Mouse (Mus musculus): Measurements from ENCODE around the gene Gm815.

Gm815 gene

GRCm38 (mm10) chr19:26877180-26877775 is 8.4 kb upstream of the Gm815 start:
- DNase-seq (ENCODE audit: low spot score in 2 of 2): no peak

- no peak for DNase-seq (ENCODE audit: low spot score in 2 of 2)
Observed at GRCm38 (mm10) chr19:26879856-26880255, 5.8 kb upstream of the Gm815 start.

- no peak for DNase-seq (ENCODE audit: low spot score in 2 of 2)
Observed at GRCm38 (mm10) chr19:26881866-26882427, 3.7 kb upstream of the Gm815 start.

GRCm38 (mm10) chr19:26888171-26888570 is 2.5 kb downstream of the Gm815 start:
- no peak for DNase-seq (ENCODE audit: low spot score in 2 of 2)

- DNase-seq (ENCODE audit: low spot score in 2 of 2): no peak
Observed at GRCm38 (mm10) chr19:26891306-26891964, 5.8 kb downstream of the Gm815 start.

GRCm38 (mm10) chr19:26892861-26893260 is 7.2 kb downstream of the Gm815 start:
- no peak for DNase-seq (ENCODE audit: low spot score in 2 of 2)

- DNase-seq (ENCODE audit: low spot score in 2 of 2): no peak
Observed at GRCm38 (mm10) chr19:26902162-26902561, 16.5 kb downstream of the Gm815 start.

- no peak for DNase-seq (ENCODE audit: low spot score in 2 of 2)
Observed at GRCm38 (mm10) chr19:26914245-26914644, 28.6 kb downstream of the Gm815 start.

GRCm38 (mm10) chr19:26920816-26921215 is 35.1 kb downstream of the Gm815 start:
- DNase-seq (ENCODE audit: low spot score in 2 of 2): no peak

- no peak for DNase-seq (ENCODE audit: low spot score in 2 of 2)
Observed at GRCm38 (mm10) chr19:26930295-26931283, 44.9 kb downstream of the Gm815 start.

GRCm38 (mm10) chr19:26934186-26934585 is 48.5 kb downstream of the Gm815 start:
- no peak for DNase-seq (ENCODE audit: low spot score in 2 of 2)

Measured in natural killer cell, adult 2 months (primary cell).